Comparison of ENCODE assay signal across 8 mouse cellular contexts in the genomic region with DNA sequence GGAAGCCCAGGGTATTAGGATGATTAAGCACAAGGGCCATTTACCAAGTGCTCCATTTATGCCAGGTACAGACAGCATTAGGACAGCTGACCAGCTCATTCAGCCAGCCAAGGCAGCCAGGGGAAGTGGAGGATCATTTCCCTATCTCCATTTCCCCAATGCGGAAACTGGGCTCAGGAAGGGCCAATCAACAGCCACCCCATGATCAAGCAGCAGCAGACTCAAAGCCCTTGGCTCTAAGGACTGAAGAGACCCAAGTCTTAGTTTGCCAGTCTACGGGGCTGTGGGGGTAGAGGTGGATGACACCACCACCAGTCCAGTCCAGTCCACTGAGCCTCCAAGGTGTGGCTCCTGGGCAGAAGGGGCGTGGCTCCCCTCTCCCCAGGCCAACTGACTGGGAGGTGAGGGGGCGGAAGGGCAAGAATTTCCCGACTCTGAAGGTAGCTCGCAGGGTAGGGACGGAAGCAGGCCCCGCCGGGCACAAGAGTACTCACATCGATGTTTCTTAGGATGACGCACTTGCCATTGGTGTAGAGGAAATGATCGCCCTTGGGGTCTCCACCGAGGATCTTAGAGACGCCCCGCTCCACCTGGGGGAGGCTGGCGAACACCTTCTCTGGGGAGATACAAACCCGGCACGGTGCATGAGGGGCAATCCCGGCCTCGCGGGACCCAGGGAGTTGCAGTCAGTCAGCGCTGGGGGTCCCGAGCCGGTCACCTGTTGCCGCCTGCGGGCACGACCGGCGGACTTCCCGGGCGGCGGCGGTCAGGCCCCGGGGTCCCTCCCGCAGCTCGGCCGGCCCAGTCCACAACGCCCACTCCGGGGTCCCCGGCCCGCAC. TPM values are rescaled to one million over a fixed set of nuclear protein-coding genes. Genes with fewer than 3 reads are reported as not detected.
A peak's percentile ranks its signal among the peaks of the same experiment; 100 is the strongest.
DNase-seq lines count a peak whose midpoint lies in the region; ATAC-seq and TF ChIP-seq lines count a peak whose summit lies in the region.

No protein-coding gene starts in this region.

- DNase-seq in ovary, adult 18-20 months (ENCODE audit: low spot score) = peak; percentile 17
- DNase-seq in ovary, postnatal 10 days (ENCODE audit: low spot score) = no peak
- DNase-seq in cerebellum, adult 18-20 months = peak; percentile 58 to 64
- peak; percentile 25 for DNase-seq in forebrain, postnatal 0 days
- DNase-seq in left cerebral cortex, postnatal 4 days = peak; percentile 43
- no peak for DNase-seq in midbrain, embryonic 10.5 days (ENCODE audit: low spot score)
- DNase-seq in spleen, postnatal 36 days (ENCODE audit: low spot score in 2 of 2) = peak; percentile 63 to 64

- 1% methylated on average over 41 of the region's 41 CpGs for WGBS in forebrain, postnatal 0 days
- under 1% methylated on average over 41 of the region's 41 CpGs for WGBS in hindbrain, embryonic 12.5 days
- 1% methylated on average over 41 of the region's 41 CpGs for WGBS in midbrain, embryonic 10.5 days

- no peaks in the 10 kb centered on the region for H3K9me3 ChIP-seq in forebrain, postnatal 0 days (ENCODE audit: low read length)
- no peaks in the 10 kb centered on the region for H3K9me3 ChIP-seq in hindbrain, embryonic 12.5 days (replicated peaks)
- H3K9me3 ChIP-seq in midbrain, embryonic 10.5 days (replicated peaks) = no peaks in the 10 kb centered on the region

- H3K4me2 ChIP-seq in forebrain, postnatal 0 days (ENCODE audit: low read depth) = peak overlapping the region; percentile 94
- H3K4me2 ChIP-seq in hindbrain, embryonic 12.5 days (replicated peaks) = peak overlapping the region; percentile 92

- intact Hi-C loops in left cerebral cortex, postnatal 4 days (cut with DNase I) = no loop called here

- peak overlapping the region; percentile 99 for H3K4me3 ChIP-seq in forebrain, postnatal 0 days (ENCODE audit: low read depth, low read length)
- H3K4me3 ChIP-seq in hindbrain, embryonic 12.5 days = peak overlapping the region; percentile 96
- H3K4me3 ChIP-seq in midbrain, embryonic 10.5 days = peak overlapping the region; percentile 95

- peak overlapping the region; percentile 90 for H3K27ac ChIP-seq in forebrain, postnatal 0 days (ENCODE audit: low read depth, low read length)
- peak overlapping the region; percentile 89 for H3K27ac ChIP-seq in hindbrain, embryonic 12.5 days
- peak overlapping the region; percentile 97 for H3K27ac ChIP-seq in midbrain, embryonic 10.5 days (replicated peaks)

- H3K36me3 ChIP-seq in forebrain, postnatal 0 days (ENCODE audit: insufficient read depth) = peaks cover 23% of the 10 kb centered on the region
- H3K36me3 ChIP-seq in hindbrain, embryonic 12.5 days = peaks cover 29% of the 10 kb centered on the region
- peaks cover 41% of the 10 kb centered on the region for H3K36me3 ChIP-seq in midbrain, embryonic 10.5 days

- H3K27me3 ChIP-seq in forebrain, postnatal 0 days (ENCODE audit: insufficient read depth, low read length) = no peaks in the 10 kb centered on the region
- H3K27me3 ChIP-seq in hindbrain, embryonic 12.5 days = no peaks in the 10 kb centered on the region
- no peaks in the 10 kb centered on the region for H3K27me3 ChIP-seq in midbrain, embryonic 10.5 days (ENCODE audit: low read depth, poor library complexity, severe bottlenecking)

- no peak for TF ChIP-seq CTCF in forebrain, postnatal 0 days (IDR thresholded peaks at IDR 0.05; ENCODE audit: low read depth)

- ATAC-seq in forebrain, postnatal 0 days = peak; percentile 27
- ATAC-seq in hindbrain, embryonic 12.5 days (ENCODE audit: low FRiP score) = peak; percentile 70

- peak overlapping the region; percentile 91 for H3K9ac ChIP-seq in forebrain, postnatal 0 days
- peak overlapping the region; percentile 95 for H3K9ac ChIP-seq in hindbrain, embryonic 12.5 days

- peaks cover 16% of the 10 kb centered on the region for H3K4me1 ChIP-seq in forebrain, postnatal 0 days (ENCODE audit: insufficient read depth)
- H3K4me1 ChIP-seq in hindbrain, embryonic 12.5 days = peaks cover 30% of the 10 kb centered on the region
- peaks cover 27% of the 10 kb centered on the region for H3K4me1 ChIP-seq in midbrain, embryonic 10.5 days

RNA-seq across cellular contexts. Expression of a gene that starts 2.2 kb away (rescaled TPM):
- total RNA-seq in forebrain, postnatal 0 days (2014; rRNA removed) = 230 and 256 TPM in 2 replicates
- 156 and 192 TPM in 2 replicates for polyA plus RNA-seq in forebrain, postnatal 0 days (2015; fragmentation: Nextera tagmentation; extraction: Ambion mirVana)
- polyA plus RNA-seq in hindbrain, embryonic 12.5 days (2016; fragmentation: Nextera tagmentation; extraction: Ambion mirVana) = 160 and 167 TPM in 2 replicates
- 100 to 1,000 TPM; 200 to 204 TPM for total RNA-seq in left cerebral cortex, postnatal 4 days (2021)
- 160 and 161 TPM in 2 replicates for polyA plus RNA-seq in midbrain, embryonic 10.5 days (2016; fragmentation: Nextera tagmentation; extraction: Ambion mirVana)

RNA-seq across cellular contexts. Expression of a gene that starts 57.9 kb away (rescaled TPM):
- total RNA-seq in forebrain, postnatal 0 days (2014; rRNA removed) = 2.2 and 5.0 TPM in 2 replicates
- 0.36 and 0.81 TPM in 2 replicates for polyA plus RNA-seq in forebrain, postnatal 0 days (2015; fragmentation: Nextera tagmentation; extraction: Ambion mirVana)
- 0.15 and 0.61 TPM in 2 replicates for polyA plus RNA-seq in hindbrain, embryonic 12.5 days (2016; fragmentation: Nextera tagmentation; extraction: Ambion mirVana)
- total RNA-seq in left cerebral cortex, postnatal 4 days (2021) = 1 to 10 TPM; 1.0 to 1.4 TPM
- 0.15 and 0.41 TPM in 2 replicates for polyA plus RNA-seq in midbrain, embryonic 10.5 days (2016; fragmentation: Nextera tagmentation; extraction: Ambion mirVana)

Comparison
In these comparisons a context has a peak if more than half of its experiments do, and no peak if none do; other contexts are left out.
1. DNase-seq: peak in ovary, adult 18-20 months (single experiment), cerebellum, adult 18-20 months (2 of 2), forebrain, postnatal 0 days (single experiment), left cerebral cortex, postnatal 4 days (single experiment) and spleen, postnatal 36 days (2 of 2); none in ovary, postnatal 10 days (single experiment) and midbrain, embryonic 10.5 days (single experiment).
2. Peak in every context shown above with its lines, with median percentiles within 50 percentile points of each other: H3K27ac ChIP-seq and H3K4me3 ChIP-seq.